Mouse (Mus musculus) heart, embryonic 16.5 days (tissue): ENCODE results near the gene Ubqln4. TPM values are rescaled to one million over a fixed set of nuclear protein-coding genes. Genes with fewer than 3 reads are reported as not detected.

Source experiments
- ATAC-seq: fragments of 200-750 bp; cut with Nextera tagmentation; replicated peaks from 2 replicates; pipeline ENCODE4 v1.8.0; 2017; ENCODE audit warnings: moderate number of reproducible peaks; ENCODE audit not compliant: insufficient read depth, low FRiP score; ENCODE audit errors: extremely low read depth
- H3K27ac ChIP-seq: fragments of 300-500 bp; sonication (generic); 2 replicates; pipeline ENCODE4 v1.5.1; 2014; ENCODE audit warnings: mild to moderate bottlenecking, low read length, control low read depth, moderate library complexity
- H3K27me3 ChIP-seq: fragments of 300-500 bp; sonication (generic); 2 replicates; pipeline ENCODE4 v1.6.1; 2014; ENCODE audit warnings: low read length, mixed read lengths; ENCODE audit not compliant: control insufficient read depth, insufficient read depth
- H3K36me3 ChIP-seq: fragments of 300-500 bp; sonication (generic); 2 replicates; pipeline ENCODE4 v1.6.1; 2014; ENCODE audit not compliant: control insufficient read depth, insufficient read depth
- H3K4me1 ChIP-seq: fragments of 300-500 bp; sonication (generic); 2 replicates; pipeline ENCODE4 v1.6.1; 2014; ENCODE audit warnings: low read length, mixed read lengths; ENCODE audit not compliant: control insufficient read depth, insufficient read depth
- H3K4me2 ChIP-seq: fragments of 300-500 bp; sonication (generic); 2 replicates; pipeline ENCODE4 v1.6.1; 2014; ENCODE audit warnings: low read depth, mild to moderate bottlenecking, control low read depth, low read length
- H3K4me3 ChIP-seq: fragments of 300-500 bp; sonication (generic); 2 replicates; pipeline ENCODE4 v1.5.1; 2014; ENCODE audit warnings: mild to moderate bottlenecking, control low read depth, low read length
- H3K9ac ChIP-seq: fragments of 300-500 bp; sonication (generic); 2 replicates; pipeline ENCODE4 v1.6.1; 2014; ENCODE audit warnings: low read length, control low read depth
- H3K9me3 ChIP-seq: fragments of 300-500 bp; sonication (generic); replicated peaks from 2 replicates; pipeline ENCODE4 v1.6.1; 2016; ENCODE audit warnings: low read length; ENCODE audit not compliant: control insufficient read depth
- WGBS: fragments of 180-500 bp; shearing (Covaris S2); extraction: QIAGEN DNeasy Blood & Tissue Kit; methylation state at CpG from one replicate; pipeline ENCODE4 v1.1.7; 2014; 5-methylcytosine and 5-hydroxymethylcytosine counted together
- polyA plus RNA-seq: library from polyadenylated mRNA; unstranded; fragments of >200 nt; fragmentation: Nextera tagmentation; extraction: Ambion mirVana; gene quantifications from 2 replicates; pipeline ENCODE4 v1.2.1, GENCODE M21; 2015

Gene Ubqln4
- polyA plus RNA-seq, 1 experiment from 2014 or later: 28.8 TPM

DNA sequence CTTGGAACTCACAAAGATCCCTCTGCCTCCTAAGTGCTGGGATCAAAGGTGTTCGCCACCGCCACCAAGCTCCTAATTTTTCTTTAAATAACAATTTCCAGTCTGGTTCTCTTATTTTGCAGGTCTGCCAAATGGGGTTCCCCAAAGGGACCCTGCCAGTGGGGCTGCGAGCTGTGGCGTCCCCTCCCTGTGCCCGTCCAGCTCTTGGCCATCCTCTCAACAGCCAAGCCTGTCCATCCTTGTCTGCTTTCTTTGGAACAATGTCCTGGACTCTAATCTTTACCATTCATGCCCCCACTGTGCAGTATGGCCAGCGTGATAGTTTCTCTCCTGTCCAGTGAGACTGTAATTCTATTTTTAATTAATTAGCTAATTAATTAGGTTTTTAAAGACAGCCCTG lies 32.4 kb upstream of the Ubqln4 start:
- Histone ChIP-seq H3K9ac (no peak overlapping the region), H3K36me3 (peaks cover 4% of the 10 kb centered on the region; the same call in 1 of the 2 replicates), H3K27me3 (no peaks in the 10 kb centered on the region), H3K27ac (no peak overlapping the region), H3K4me1 (peaks cover 3% of the 10 kb centered on the region), H3K4me3 (no peak overlapping the region), H3K4me2 (no peak overlapping the region), H3K9me3 (no peaks in the 10 kb centered on the region)
- ATAC-seq: no peak
- WGBS: 88% methylated on average over 6 of the region's 6 CpGs

GRCm38 (mm10) chr3:88521803-88522331 lies 31.7 kb upstream of the Ubqln4 start:
- WGBS: 23% methylated on average over 9 of the region's 9 CpGs
- no peaks in the 10 kb centered on the region for H3K9me3 ChIP-seq
- ATAC-seq: no peak
- peaks cover 5% of the 10 kb centered on the region for H3K4me1 ChIP-seq
- no peaks in the 10 kb centered on the region for H3K27me3 ChIP-seq
- H3K36me3 ChIP-seq: peaks cover 4% of the 10 kb centered on the region; the same call in 1 of the 2 replicates
- no peak overlapping the region for H3K4me2 ChIP-seq
- no peak overlapping the region for H3K27ac ChIP-seq
- no peak overlapping the region for H3K9ac ChIP-seq
- no peak overlapping the region for H3K4me3 ChIP-seq

GRCm38 (mm10) chr3:88523027-88523426 lies 30.5 kb upstream of the Ubqln4 start:
- Histone ChIP-seq H3K4me1 (peaks cover 14% of the 10 kb centered on the region), H3K36me3 (peaks cover 4% of the 10 kb centered on the region; the same call in 1 of the 2 replicates), H3K27ac (no peak overlapping the region), H3K4me2 (no peak overlapping the region), H3K27me3 (no peaks in the 10 kb centered on the region), H3K9ac (no peak overlapping the region), H3K9me3 (no peaks in the 10 kb centered on the region), H3K4me3 (no peak overlapping the region)
- no peak for ATAC-seq
- WGBS: 81% methylated on average over 8 of the region's 8 CpGs

DNA sequence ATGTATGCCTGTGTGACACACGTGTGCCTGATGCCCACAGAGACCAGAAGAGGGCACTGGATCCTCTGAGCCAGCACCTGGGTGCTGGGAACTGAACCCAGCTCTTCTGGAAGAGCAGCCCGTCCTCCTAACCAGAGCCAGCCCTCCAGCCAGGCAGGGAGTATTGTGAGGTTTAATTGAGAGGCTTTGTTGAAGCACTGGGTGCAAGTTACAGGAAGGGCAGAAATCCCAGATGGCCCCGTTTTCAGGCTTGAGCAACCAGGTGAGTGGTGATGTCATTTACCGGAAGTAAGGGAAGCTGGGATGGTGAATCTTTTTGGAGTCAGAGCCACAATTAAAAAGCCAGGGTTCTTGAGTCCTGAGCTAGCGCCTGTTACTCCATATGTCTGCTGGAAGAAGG lies 28.5 kb upstream of the Ubqln4 start:
- peaks cover 26% of the 10 kb centered on the region for H3K4me1 ChIP-seq
- H3K9me3 ChIP-seq: no peaks in the 10 kb centered on the region
- peaks cover 4% of the 10 kb centered on the region; the same call in 1 of the 2 replicates for H3K36me3 ChIP-seq
- H3K4me2 ChIP-seq: no peak overlapping the region
- no peak for ATAC-seq
- 87% methylated on average over 5 of the region's 5 CpGs for WGBS
- H3K27ac ChIP-seq: no peak overlapping the region
- no peaks in the 10 kb centered on the region for H3K27me3 ChIP-seq
- no peak overlapping the region for H3K9ac ChIP-seq
- no peak overlapping the region for H3K4me3 ChIP-seq

DNA sequence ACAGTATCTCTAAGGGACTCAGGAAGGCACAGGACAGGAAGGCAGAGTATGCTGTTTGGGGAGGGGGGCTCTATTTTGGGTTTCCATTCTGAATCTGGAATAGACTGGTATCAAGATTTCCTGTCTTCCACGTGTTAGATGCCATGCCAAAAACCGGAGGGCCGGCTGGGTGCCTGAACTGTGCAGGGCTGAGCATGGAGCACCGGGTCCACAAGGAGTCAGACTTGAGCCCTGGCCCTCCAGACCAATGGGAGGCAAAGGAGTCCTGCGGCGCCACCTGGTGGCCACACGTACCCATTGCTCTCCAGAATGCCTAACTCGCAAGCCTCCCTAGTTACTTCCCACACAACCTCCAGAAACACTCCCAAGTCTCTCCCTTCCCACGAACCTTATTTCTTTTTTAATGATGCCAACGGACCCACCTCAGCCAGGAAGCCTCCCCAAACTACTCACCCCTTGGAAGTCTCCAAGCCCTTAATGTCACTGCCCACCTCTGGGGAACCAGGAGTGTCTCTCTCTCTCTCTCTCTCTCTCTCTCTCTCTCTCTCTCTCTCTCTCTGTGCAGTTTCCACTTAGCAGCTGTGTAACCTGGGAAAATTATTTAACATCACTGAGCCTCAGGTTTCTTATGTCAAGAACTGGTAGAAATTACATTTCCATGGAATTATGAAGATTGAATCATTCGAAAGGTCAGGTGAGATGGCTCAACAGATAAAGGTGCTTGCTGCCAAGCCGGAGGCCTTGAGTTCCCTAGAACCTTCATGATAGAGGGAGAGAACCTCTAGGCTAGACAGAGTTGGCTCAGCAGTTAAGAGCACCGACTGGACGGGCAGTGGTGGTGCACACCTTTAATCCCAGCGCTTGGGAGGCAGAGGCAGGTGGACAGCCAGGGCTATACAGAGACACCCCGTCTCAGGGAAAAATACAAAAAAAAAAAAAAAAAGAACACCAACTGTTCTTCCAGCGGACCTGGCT lies 27.1 kb upstream of the Ubqln4 start:
- H3K27me3 ChIP-seq: no peaks in the 10 kb centered on the region
- ATAC-seq: peak; percentile 74
- WGBS: 32% methylated on average over 17 of the region's 17 CpGs
- H3K9ac ChIP-seq: peak overlapping the region; percentile 44; the same call in 1 of the 2 replicates
- no peak overlapping the region for H3K27ac ChIP-seq
- H3K9me3 ChIP-seq: no peaks in the 10 kb centered on the region
- no peak overlapping the region for H3K4me3 ChIP-seq
- H3K4me1 ChIP-seq: peaks cover 33% of the 10 kb centered on the region
- peaks cover 4% of the 10 kb centered on the region; the same call in 1 of the 2 replicates for H3K36me3 ChIP-seq
- peak overlapping the region; percentile 13; the same call in 1 of the 2 replicates for H3K4me2 ChIP-seq

- no peaks in the 10 kb centered on the region for H3K27me3 ChIP-seq
- H3K4me2 ChIP-seq: no peak overlapping the region
- H3K27ac ChIP-seq: no peak overlapping the region
- no peak for ATAC-seq
- peaks cover 33% of the 10 kb centered on the region for H3K4me1 ChIP-seq
- no peaks in the 10 kb centered on the region for H3K9me3 ChIP-seq
- 34% methylated on average over 8 of the region's 8 CpGs for WGBS
- H3K9ac ChIP-seq: peak overlapping the region; percentile 56
- H3K36me3 ChIP-seq: peaks cover 4% of the 10 kb centered on the region; the same call in 1 of the 2 replicates
- H3K4me3 ChIP-seq: no peak overlapping the region
Observed at GRCm38 (mm10) chr3:88527565-88527964, 26.0 kb upstream of the Ubqln4 start.

- Histone ChIP-seq H3K36me3 (peaks cover 4% of the 10 kb centered on the region; the same call in 1 of the 2 replicates), H3K27ac (no peak overlapping the region), H3K4me2 (no peak overlapping the region), H3K9ac (no peak overlapping the region), H3K4me3 (no peak overlapping the region), H3K27me3 (no peaks in the 10 kb centered on the region), H3K9me3 (no peaks in the 10 kb centered on the region), H3K4me1 (peaks cover 37% of the 10 kb centered on the region)
- 86% methylated on average over 11 of the region's 11 CpGs for WGBS
- no peak for ATAC-seq
Observed at GRCm38 (mm10) chr3:88528646-88529045, 24.9 kb upstream of the Ubqln4 start.

GRCm38 (mm10) chr3:88529204-88530000 lies 24.2 kb upstream of the Ubqln4 start:
- H3K36me3 ChIP-seq: peaks cover 4% of the 10 kb centered on the region; the same call in 1 of the 2 replicates
- peak overlapping the region; percentile 81 for H3K4me2 ChIP-seq
- no peaks in the 10 kb centered on the region for H3K9me3 ChIP-seq
- no peak for ATAC-seq
- no peaks in the 10 kb centered on the region for H3K27me3 ChIP-seq
- peak overlapping the region; percentile 91 for H3K9ac ChIP-seq
- 45% methylated on average over 7 of the region's 7 CpGs for WGBS
- H3K4me1 ChIP-seq: peaks cover 45% of the 10 kb centered on the region
- no peak overlapping the region for H3K4me3 ChIP-seq
- peak overlapping the region; percentile 32; the same call in 1 of the 2 replicates for H3K27ac ChIP-seq
